Mouse (Mus musculus): ENCODE data around the gene Olfr1022. TPM values are rescaled to one million over a fixed set of nuclear protein-coding genes. Genes with fewer than 3 reads are reported as not detected.

Gene Olfr1022
- not detected for polyA plus RNA-seq (2014; fragmentation: Illumina TruSeq; extraction: RNeasy Lipid Tissue Mini Kit (QIAGEN cat#74804); ENCODE audit: low read depth, low replicate concordance)

DNA sequence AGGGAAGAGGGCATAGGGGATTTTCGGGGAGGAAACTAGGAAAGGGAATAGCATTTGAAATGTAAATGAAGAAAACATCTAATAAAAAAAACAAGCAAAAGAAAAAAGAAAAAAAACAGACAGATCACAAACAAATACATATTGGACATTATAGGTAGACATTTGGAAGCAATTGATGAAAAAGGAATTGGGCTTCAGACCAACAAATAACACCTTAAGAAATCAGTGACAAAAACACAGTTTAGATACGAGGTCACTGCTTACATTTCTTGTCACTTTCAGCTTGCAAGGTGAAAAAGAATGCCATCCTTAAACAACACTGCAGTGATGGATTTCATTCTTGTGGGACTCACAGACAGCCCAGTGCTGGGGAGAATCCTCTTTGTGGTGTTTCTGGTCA, at the start of gene Olfr1022:
Gene Olfr1022, plus strand, starts transcription at position 301 of the 400 bp plus-strand sequence.

DNA sequence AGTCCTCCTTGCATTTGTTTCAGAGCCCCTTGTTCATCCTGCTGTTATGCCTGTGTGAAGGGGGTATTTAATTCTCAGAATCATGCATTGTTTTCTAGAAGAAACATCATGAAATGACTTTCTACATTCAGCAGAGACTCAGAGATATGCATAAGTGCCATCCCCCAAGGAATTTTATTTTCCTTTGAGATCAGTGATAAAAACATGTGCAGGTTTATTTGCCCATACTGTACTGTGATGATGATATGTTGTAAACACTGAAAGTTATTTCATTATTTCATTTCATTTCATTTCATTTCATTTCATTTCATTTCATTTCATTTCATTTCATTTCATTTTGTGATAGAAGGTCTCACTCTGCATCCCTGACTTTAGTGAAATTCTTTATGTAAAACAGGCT, 23.0 kb upstream of the Olfr1022 start, which contains the start of gene Olfr1019:
Gene Olfr1019, minus strand, starts transcription at position 101 of the 400 bp plus-strand sequence.

DNA sequence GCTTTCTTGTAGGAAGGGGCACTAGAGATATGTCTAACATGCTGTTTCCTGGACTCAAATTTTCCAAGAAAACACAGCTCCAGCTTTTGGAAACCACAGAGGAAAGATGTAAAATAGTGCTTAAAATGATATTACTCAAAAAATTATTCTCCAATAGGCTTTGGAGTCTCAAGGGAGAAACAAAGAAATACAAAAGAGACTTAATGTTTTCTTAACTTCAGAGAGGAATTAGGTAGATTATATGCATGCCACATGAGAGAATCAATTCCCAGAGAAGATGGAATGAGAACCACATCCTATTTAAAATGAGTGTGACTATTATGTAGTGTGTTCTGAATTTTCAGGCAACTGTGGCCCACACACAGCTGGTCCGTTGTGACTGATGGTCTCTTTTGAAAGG, 21.7 kb upstream of the Olfr1022 start, which contains the start of gene Olfr1020:
Gene Olfr1020, plus strand, starts transcription at position 301 of the 400 bp plus-strand sequence.

DNA sequence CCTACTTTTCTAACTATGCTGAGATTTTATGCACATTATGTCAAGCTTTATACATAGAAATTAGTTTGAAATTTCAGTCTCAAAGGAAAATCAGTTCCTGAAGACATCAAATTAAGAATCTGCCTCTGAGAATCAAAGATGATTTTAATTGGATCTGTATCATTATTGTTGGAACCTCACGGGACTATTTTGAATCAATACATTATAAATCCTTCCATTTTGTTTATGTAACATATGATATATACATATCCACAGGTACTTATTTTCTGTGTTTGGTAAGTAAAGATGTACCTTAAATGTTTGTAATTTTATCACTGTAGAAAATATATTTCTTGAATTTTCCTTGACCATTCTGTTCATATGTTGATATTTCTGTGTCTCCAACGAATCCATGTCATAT, 16.9 kb downstream of the Olfr1022 start, which contains the start of gene Olfr1023:
Gene Olfr1023, plus strand, starts transcription at position 301 of the 400 bp plus-strand sequence.

DNA sequence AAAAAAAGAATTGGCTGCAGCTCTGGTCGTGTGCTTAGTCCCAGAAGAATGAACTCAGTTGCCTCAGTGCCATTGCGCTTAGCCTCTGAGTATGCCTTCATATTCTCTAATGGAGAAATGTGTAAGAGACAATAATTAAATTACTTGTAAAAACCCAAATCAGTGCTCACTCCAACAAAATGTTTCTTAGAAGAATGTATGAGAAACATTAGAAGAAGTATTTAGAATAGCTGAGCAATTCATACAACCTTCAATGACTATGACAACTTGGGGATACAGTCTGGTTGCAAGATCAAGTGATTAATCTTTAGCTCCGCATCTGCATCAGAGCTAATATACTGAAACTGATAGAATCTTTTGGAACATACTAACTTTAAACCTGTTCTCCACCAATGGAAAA, 36.6 kb downstream of the Olfr1022 start, which contains the start of gene Olfr1024:
Gene Olfr1024, minus strand, starts transcription at position 101 of the 400 bp plus-strand sequence.

DNA sequence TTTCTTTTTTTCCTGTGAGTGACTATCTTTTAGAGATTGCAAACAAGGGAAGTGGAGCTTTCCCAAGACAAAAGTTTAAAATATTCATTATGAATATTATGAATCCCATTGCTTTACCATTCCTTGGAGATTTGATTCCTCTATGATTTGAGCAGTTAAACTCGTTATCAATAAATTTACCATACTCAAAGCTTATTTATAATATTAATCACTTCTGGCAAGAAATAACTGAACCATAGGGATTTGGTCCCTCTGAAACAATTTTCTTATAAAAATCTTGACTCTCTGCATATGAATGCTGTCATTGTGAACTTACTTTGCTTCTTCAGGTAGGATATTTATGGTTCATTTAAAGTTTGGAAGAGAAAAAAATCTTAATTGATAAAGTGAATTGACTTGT, 46.5 kb downstream of the Olfr1022 start, which contains the start of gene Olfr1025-ps1:
Gene Olfr1025-ps1, plus strand, starts transcription at position 301 of the 400 bp plus-strand sequence.

Other genes starting within 250 kb of the Olfr1022 start
- gene Olfr1002, start 217.9 kb upstream of the Olfr1022 start, polyA plus RNA-seq (2014; fragmentation: Illumina TruSeq; extraction: RNeasy Lipid Tissue Mini Kit (QIAGEN cat#74804); ENCODE audit: low read depth, low replicate concordance) = not detected
- gene Olfr154, start 204.1 kb upstream of the Olfr1022 start, polyA plus RNA-seq (2014; fragmentation: Illumina TruSeq; extraction: RNeasy Lipid Tissue Mini Kit (QIAGEN cat#74804); ENCODE audit: low read depth, low replicate concordance) = not detected
- gene Olfr1006, start 189.8 kb upstream of the Olfr1022 start, polyA plus RNA-seq (2014; fragmentation: Illumina TruSeq; extraction: RNeasy Lipid Tissue Mini Kit (QIAGEN cat#74804); ENCODE audit: low read depth, low replicate concordance) = not detected
- gene Olfr1008, start 179.2 kb upstream of the Olfr1022 start, polyA plus RNA-seq (2014; fragmentation: Illumina TruSeq; extraction: RNeasy Lipid Tissue Mini Kit (QIAGEN cat#74804); ENCODE audit: low read depth, low replicate concordance) = not detected
- gene Olfr1009, start 153.2 kb upstream of the Olfr1022 start, polyA plus RNA-seq (2014; fragmentation: Illumina TruSeq; extraction: RNeasy Lipid Tissue Mini Kit (QIAGEN cat#74804); ENCODE audit: low read depth, low replicate concordance) = not detected
- not detected for gene Olfr1012, start 105.8 kb upstream of the Olfr1022 start, polyA plus RNA-seq (2014; fragmentation: Illumina TruSeq; extraction: RNeasy Lipid Tissue Mini Kit (QIAGEN cat#74804); ENCODE audit: low read depth, low replicate concordance)
- gene Olfr1013, start 101.5 kb upstream of the Olfr1022 start, polyA plus RNA-seq (2014; fragmentation: Illumina TruSeq; extraction: RNeasy Lipid Tissue Mini Kit (QIAGEN cat#74804); ENCODE audit: low read depth, low replicate concordance) = not detected
- not detected for gene Olfr1014, start 95.9 kb upstream of the Olfr1022 start, polyA plus RNA-seq (2014; fragmentation: Illumina TruSeq; extraction: RNeasy Lipid Tissue Mini Kit (QIAGEN cat#74804); ENCODE audit: low read depth, low replicate concordance)
- not detected for gene Olfr1015, start 86.6 kb upstream of the Olfr1022 start, polyA plus RNA-seq (2014; fragmentation: Illumina TruSeq; extraction: RNeasy Lipid Tissue Mini Kit (QIAGEN cat#74804); ENCODE audit: low read depth, low replicate concordance)
- not detected for gene Olfr1016, start 66.0 kb upstream of the Olfr1022 start, polyA plus RNA-seq (2014; fragmentation: Illumina TruSeq; extraction: RNeasy Lipid Tissue Mini Kit (QIAGEN cat#74804); ENCODE audit: low read depth, low replicate concordance)
- not detected for gene Olfr1018, start 50.1 kb upstream of the Olfr1022 start, polyA plus RNA-seq (2014; fragmentation: Illumina TruSeq; extraction: RNeasy Lipid Tissue Mini Kit (QIAGEN cat#74804); ENCODE audit: low read depth, low replicate concordance)
- not detected for gene Olfr1019, start 23.1 kb upstream of the Olfr1022 start, polyA plus RNA-seq (2014; fragmentation: Illumina TruSeq; extraction: RNeasy Lipid Tissue Mini Kit (QIAGEN cat#74804); ENCODE audit: low read depth, low replicate concordance)
- not detected for gene Olfr1020, start 21.6 kb upstream of the Olfr1022 start, polyA plus RNA-seq (2014; fragmentation: Illumina TruSeq; extraction: RNeasy Lipid Tissue Mini Kit (QIAGEN cat#74804); ENCODE audit: low read depth, low replicate concordance)
- gene Olfr1023, start 17.0 kb downstream of the Olfr1022 start, polyA plus RNA-seq (2014; fragmentation: Illumina TruSeq; extraction: RNeasy Lipid Tissue Mini Kit (QIAGEN cat#74804); ENCODE audit: low read depth, low replicate concordance) = not detected
- not detected for gene Olfr1024, start 36.5 kb downstream of the Olfr1022 start, polyA plus RNA-seq (2014; fragmentation: Illumina TruSeq; extraction: RNeasy Lipid Tissue Mini Kit (QIAGEN cat#74804); ENCODE audit: low read depth, low replicate concordance)
- not detected for gene Olfr1025-ps1, start 46.6 kb downstream of the Olfr1022 start, polyA plus RNA-seq (2014; fragmentation: Illumina TruSeq; extraction: RNeasy Lipid Tissue Mini Kit (QIAGEN cat#74804); ENCODE audit: low read depth, low replicate concordance)
- gene Olfr1026, start 53.0 kb downstream of the Olfr1022 start, polyA plus RNA-seq (2014; fragmentation: Illumina TruSeq; extraction: RNeasy Lipid Tissue Mini Kit (QIAGEN cat#74804); ENCODE audit: low read depth, low replicate concordance) = not detected
- not detected for gene Olfr1028, start 81.8 kb downstream of the Olfr1022 start, polyA plus RNA-seq (2014; fragmentation: Illumina TruSeq; extraction: RNeasy Lipid Tissue Mini Kit (QIAGEN cat#74804); ENCODE audit: low read depth, low replicate concordance)
- 0.13 TPM for gene Olfr1029, start 105.3 kb downstream of the Olfr1022 start, polyA plus RNA-seq (2014; fragmentation: Illumina TruSeq; extraction: RNeasy Lipid Tissue Mini Kit (QIAGEN cat#74804); ENCODE audit: low read depth, low replicate concordance)
- gene Olfr1030, start 110.7 kb downstream of the Olfr1022 start, polyA plus RNA-seq (2014; fragmentation: Illumina TruSeq; extraction: RNeasy Lipid Tissue Mini Kit (QIAGEN cat#74804); ENCODE audit: low read depth, low replicate concordance) = not detected
- not detected for gene Olfr1031, start 121.7 kb downstream of the Olfr1022 start, polyA plus RNA-seq (2014; fragmentation: Illumina TruSeq; extraction: RNeasy Lipid Tissue Mini Kit (QIAGEN cat#74804); ENCODE audit: low read depth, low replicate concordance)
- not detected for gene Olfr1032, start 136.9 kb downstream of the Olfr1022 start, polyA plus RNA-seq (2014; fragmentation: Illumina TruSeq; extraction: RNeasy Lipid Tissue Mini Kit (QIAGEN cat#74804); ENCODE audit: low read depth, low replicate concordance)
- gene Olfr1033, start 152.0 kb downstream of the Olfr1022 start, polyA plus RNA-seq (2014; fragmentation: Illumina TruSeq; extraction: RNeasy Lipid Tissue Mini Kit (QIAGEN cat#74804); ENCODE audit: low read depth, low replicate concordance) = 14.7 TPM
- 5.8 TPM for gene Olfr1034, start 177.3 kb downstream of the Olfr1022 start, polyA plus RNA-seq (2014; fragmentation: Illumina TruSeq; extraction: RNeasy Lipid Tissue Mini Kit (QIAGEN cat#74804); ENCODE audit: low read depth, low replicate concordance)
- gene Olfr1036, start 205.4 kb downstream of the Olfr1022 start, polyA plus RNA-seq (2014; fragmentation: Illumina TruSeq; extraction: RNeasy Lipid Tissue Mini Kit (QIAGEN cat#74804); ENCODE audit: low read depth, low replicate concordance) = not detected
- not detected for gene Olfr1037, start 218.8 kb downstream of the Olfr1022 start, polyA plus RNA-seq (2014; fragmentation: Illumina TruSeq; extraction: RNeasy Lipid Tissue Mini Kit (QIAGEN cat#74804); ENCODE audit: low read depth, low replicate concordance)